Mouse (Mus musculus) erythroblast, embryonic 14.5 days (primary cell): ENCODE measurements around the gene Kif18b.

Source experiments
- GATA1 ChIP-seq: IDR thresholded peaks from 2 replicates; pipeline ENCODE4 v1.6.1; 2012; ENCODE audit warnings: low read length, inconsistent platforms, mixed read lengths
- TAL1 ChIP-seq: IDR thresholded peaks from 3 replicates; pipeline ENCODE4 v1.6.1; 2012; ENCODE audit warnings: low read length, inconsistent platforms, mixed read lengths

- TF ChIP-seq TAL1 (no peak), GATA1 (no peak)
Observed at GRCm38 (mm10) chr11:102900763-102901162, 24.2 kb downstream of the Kif18b start, which contains the start of gene Gfap.
